Mouse (Mus musculus): Measurements from ENCODE around the gene Slc35f3. TPM values are rescaled to one million over a fixed set of nuclear protein-coding genes. Genes with fewer than 3 reads are reported as not detected.
"Not testable (repeated sequence)": the region's sequence is repeated elsewhere in the genome, so short reads cannot be mapped to it uniquely, and the experiment has no call there.

The Slc35f3 gene
- total and polyA plus RNA-seq, 2 experiments, result not detected

- H3K79me2 ChIP-seq (ENCODE audit: control insufficient read depth, insufficient read depth, low read length), result no peaks in the 10 kb centered on the region
- H3K4me1 ChIP-seq (ENCODE audit: control insufficient read depth, insufficient read depth, low read length), result no peaks in the 10 kb centered on the region
- 80% methylated on average over 4 of the region's 4 CpGs for WGBS
- TF ChIP-seq CTCF (IDR thresholded peaks at IDR 0.05; ENCODE audit: low read depth, low read length) (no peak), POLR2A (IDR thresholded peaks at IDR 0.05; ENCODE audit: extremely low read depth, insufficient read depth, low read length) (no peak)
- no peak overlapping the region for H3K9ac ChIP-seq (ENCODE audit: low read depth, low read length)
- no peak overlapping the region for H3K27ac ChIP-seq (replicated peaks; ENCODE audit: insufficient read depth, low read depth, low read length)
- DNase-seq (ENCODE audit: extremely low read depth, low read depth, low spot score), result no peak
- no peaks in the 10 kb centered on the region for H3K27me3 ChIP-seq (ENCODE audit: control insufficient read depth, insufficient read depth, low read length)
- no peak overlapping the region for H3K4me3 ChIP-seq (ENCODE audit: insufficient read depth, low read depth, low read length)
- no peaks in the 10 kb centered on the region for H3K36me3 ChIP-seq (ENCODE audit: control insufficient read depth, insufficient read depth, low read length)
Observed at GRCm38 (mm10) chr8:126387566-126387965, 89.2 kb downstream of the Slc35f3 start.

GRCm38 (mm10) chr8:126391541-126391940 lies 93.2 kb downstream of the Slc35f3 start:
- H3K27me3 ChIP-seq (ENCODE audit: control insufficient read depth, insufficient read depth, low read length), result no peaks in the 10 kb centered on the region
- TF ChIP-seq CTCF (IDR thresholded peaks at IDR 0.05; ENCODE audit: low read depth, low read length) (no peak), POLR2A (IDR thresholded peaks at IDR 0.05; ENCODE audit: extremely low read depth, insufficient read depth, low read length) (no peak)
- no peaks in the 10 kb centered on the region for H3K36me3 ChIP-seq (ENCODE audit: control insufficient read depth, insufficient read depth, low read length)
- H3K9ac ChIP-seq (ENCODE audit: low read depth, low read length), result no peak overlapping the region
- WGBS, result 67% methylated on average over 2 of the region's 2 CpGs
- no peak overlapping the region for H3K27ac ChIP-seq (replicated peaks; ENCODE audit: insufficient read depth, low read depth, low read length)
- no peak for DNase-seq (ENCODE audit: extremely low read depth, low read depth, low spot score)
- no peaks in the 10 kb centered on the region for H3K4me1 ChIP-seq (ENCODE audit: control insufficient read depth, insufficient read depth, low read length)
- H3K4me3 ChIP-seq (ENCODE audit: insufficient read depth, low read depth, low read length), result no peak overlapping the region
- H3K79me2 ChIP-seq (ENCODE audit: control insufficient read depth, insufficient read depth, low read length), result no peaks in the 10 kb centered on the region

GRCm38 (mm10) chr8:126395386-126395785 lies 97.0 kb downstream of the Slc35f3 start:
- WGBS, result 74% methylated on average over 9 of the region's 9 CpGs
- no peaks in the 10 kb centered on the region for H3K4me1 ChIP-seq (ENCODE audit: control insufficient read depth, insufficient read depth, low read length)
- H3K36me3 ChIP-seq (ENCODE audit: control insufficient read depth, insufficient read depth, low read length), result no peaks in the 10 kb centered on the region
- no peak for TF ChIP-seq POLR2A (IDR thresholded peaks at IDR 0.05; ENCODE audit: extremely low read depth, insufficient read depth, low read length)
- H3K27ac ChIP-seq (replicated peaks; ENCODE audit: insufficient read depth, low read depth, low read length), result no peak overlapping the region
- no peaks in the 10 kb centered on the region for H3K79me2 ChIP-seq (ENCODE audit: control insufficient read depth, insufficient read depth, low read length)
- H3K9ac ChIP-seq (ENCODE audit: low read depth, low read length), result no peak overlapping the region
- no peak for DNase-seq (ENCODE audit: extremely low read depth, low read depth, low spot score)
- no peaks in the 10 kb centered on the region for H3K27me3 ChIP-seq (ENCODE audit: control insufficient read depth, insufficient read depth, low read length)
- no peak overlapping the region for H3K4me3 ChIP-seq (ENCODE audit: insufficient read depth, low read depth, low read length)

GRCm38 (mm10) chr8:126395917-126396316 lies 97.6 kb downstream of the Slc35f3 start:
- no peak for TF ChIP-seq CTCF (IDR thresholded peaks at IDR 0.05; ENCODE audit: low read depth, low read length)
- TF ChIP-seq POLR2A (IDR thresholded peaks at IDR 0.05; ENCODE audit: extremely low read depth, insufficient read depth, low read length), result no peak
- H3K9ac ChIP-seq (ENCODE audit: low read depth, low read length), result no peak overlapping the region
- H3K27ac ChIP-seq (replicated peaks; ENCODE audit: insufficient read depth, low read depth, low read length), result no peak overlapping the region
- H3K27me3 ChIP-seq (ENCODE audit: control insufficient read depth, insufficient read depth, low read length), result no peaks in the 10 kb centered on the region
- H3K4me3 ChIP-seq (ENCODE audit: insufficient read depth, low read depth, low read length), result no peak overlapping the region
- no peaks in the 10 kb centered on the region for H3K4me1 ChIP-seq (ENCODE audit: control insufficient read depth, insufficient read depth, low read length)
- no peak for DNase-seq (ENCODE audit: extremely low read depth, low read depth, low spot score)
- no peaks in the 10 kb centered on the region for H3K79me2 ChIP-seq (ENCODE audit: control insufficient read depth, insufficient read depth, low read length)
- no peaks in the 10 kb centered on the region for H3K36me3 ChIP-seq (ENCODE audit: control insufficient read depth, insufficient read depth, low read length)
- WGBS, result 78% methylated on average over 5 of the region's 5 CpGs

GRCm38 (mm10) chr8:126398349-126398748 lies 100.0 kb downstream of the Slc35f3 start:
- Histone ChIP-seq H3K27me3 (ENCODE audit: control insufficient read depth, insufficient read depth, low read length) (no peaks in the 10 kb centered on the region), H3K9ac (ENCODE audit: low read depth, low read length) (no peak overlapping the region), H3K27ac (replicated peaks; ENCODE audit: insufficient read depth, low read depth, low read length) (no peak overlapping the region), H3K79me2 (ENCODE audit: control insufficient read depth, insufficient read depth, low read length) (no peaks in the 10 kb centered on the region), H3K4me1 (ENCODE audit: control insufficient read depth, insufficient read depth, low read length) (no peaks in the 10 kb centered on the region), H3K36me3 (ENCODE audit: control insufficient read depth, insufficient read depth, low read length) (no peaks in the 10 kb centered on the region), H3K4me3 (ENCODE audit: insufficient read depth, low read depth, low read length) (no peak overlapping the region)
- DNase-seq (ENCODE audit: extremely low read depth, low read depth, low spot score), result no peak
- WGBS, result 68% methylated on average over 3 of the region's 3 CpGs
- TF ChIP-seq POLR2A (IDR thresholded peaks at IDR 0.05; ENCODE audit: extremely low read depth, insufficient read depth, low read length) (no peak), CTCF (IDR thresholded peaks at IDR 0.05; ENCODE audit: low read depth, low read length) (peak; percentile 61)

- H3K27me3 ChIP-seq (ENCODE audit: control insufficient read depth, insufficient read depth, low read length); H3K4me1 ChIP-seq (ENCODE audit: control insufficient read depth, insufficient read depth, low read length); H3K36me3 ChIP-seq (ENCODE audit: control insufficient read depth, insufficient read depth, low read length); H3K4me3 ChIP-seq (ENCODE audit: insufficient read depth, low read depth, low read length); H3K9ac ChIP-seq (ENCODE audit: low read depth, low read length); DNase-seq (ENCODE audit: extremely low read depth, low read depth, low spot score); H3K27ac ChIP-seq (replicated peaks; ENCODE audit: insufficient read depth, low read depth, low read length); H3K79me2 ChIP-seq (ENCODE audit: control insufficient read depth, insufficient read depth, low read length): not testable (repeated sequence)
Observed at GRCm38 (mm10) chr8:126404550-126404949, 106.2 kb downstream of the Slc35f3 start.

Measured in liver, adult 2 months (tissue).